Mouse (Mus musculus) erythroblast, embryonic 14.5 days (primary cell): Measurements from ENCODE around the gene Kctd17.

Experiments used
- GATA1 ChIP-seq: IDR thresholded peaks from 2 replicates; pipeline ENCODE4 v1.6.1; 2012; ENCODE audit warnings: low read length, inconsistent platforms, mixed read lengths
- TAL1 ChIP-seq: IDR thresholded peaks from 3 replicates; pipeline ENCODE4 v1.6.1; 2012; ENCODE audit warnings: low read length, inconsistent platforms, mixed read lengths

- TF ChIP-seq GATA1 (no peak), TAL1 (no peak)
Observed at GRCm38 (mm10) chr15:78382115-78382514, 46.2 kb upstream of the Kctd17 start.
